Mouse (Mus musculus): ENCODE measurements around the gene Hdac7.
A peak's percentile ranks its signal among the peaks of the same experiment; 100 is the strongest.

Hdac7 gene

DNA sequence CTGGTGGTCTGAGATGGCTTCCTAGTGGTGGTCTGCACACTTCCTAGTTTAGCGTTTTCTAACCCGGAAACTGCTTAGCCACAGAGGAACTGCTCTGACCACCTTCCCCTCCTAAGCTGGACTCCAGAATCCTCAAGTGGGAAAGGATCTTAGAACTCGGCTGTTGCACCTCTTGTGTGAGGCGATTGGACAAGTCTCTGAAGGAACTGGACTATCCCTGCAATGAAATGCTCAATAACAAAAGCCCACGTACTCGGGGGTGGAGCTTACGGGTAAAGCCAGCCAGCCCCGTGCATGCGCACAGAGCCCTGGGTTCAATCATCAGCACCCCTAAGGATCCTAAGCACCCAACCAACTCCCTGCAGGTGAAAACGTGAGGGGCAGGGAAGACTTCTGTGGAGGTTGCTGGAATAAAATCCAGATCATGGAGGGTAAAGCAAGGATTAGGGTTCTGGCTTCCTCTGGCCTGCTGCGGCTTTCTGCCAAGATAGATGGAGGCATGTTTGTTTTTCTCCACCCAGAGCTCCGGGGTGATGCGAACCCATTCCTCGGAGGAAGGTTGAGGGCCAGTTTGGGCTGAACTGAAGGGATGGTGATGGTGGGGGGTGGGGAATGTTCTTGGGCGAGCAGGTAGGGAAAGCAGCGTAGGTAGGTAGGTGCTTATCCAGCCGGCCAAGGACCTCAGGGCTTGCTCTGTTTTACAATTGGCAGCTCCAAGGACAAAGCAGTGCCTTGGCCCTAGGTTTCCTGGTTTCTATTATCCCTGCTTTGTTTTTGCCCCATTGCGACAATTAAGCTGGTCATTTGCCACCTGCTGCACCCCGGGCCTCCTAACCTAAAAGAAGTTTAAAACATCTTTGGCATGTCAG is 56.3 kb downstream of the Hdac7 start:
- no peak for DNase-seq

DNA sequence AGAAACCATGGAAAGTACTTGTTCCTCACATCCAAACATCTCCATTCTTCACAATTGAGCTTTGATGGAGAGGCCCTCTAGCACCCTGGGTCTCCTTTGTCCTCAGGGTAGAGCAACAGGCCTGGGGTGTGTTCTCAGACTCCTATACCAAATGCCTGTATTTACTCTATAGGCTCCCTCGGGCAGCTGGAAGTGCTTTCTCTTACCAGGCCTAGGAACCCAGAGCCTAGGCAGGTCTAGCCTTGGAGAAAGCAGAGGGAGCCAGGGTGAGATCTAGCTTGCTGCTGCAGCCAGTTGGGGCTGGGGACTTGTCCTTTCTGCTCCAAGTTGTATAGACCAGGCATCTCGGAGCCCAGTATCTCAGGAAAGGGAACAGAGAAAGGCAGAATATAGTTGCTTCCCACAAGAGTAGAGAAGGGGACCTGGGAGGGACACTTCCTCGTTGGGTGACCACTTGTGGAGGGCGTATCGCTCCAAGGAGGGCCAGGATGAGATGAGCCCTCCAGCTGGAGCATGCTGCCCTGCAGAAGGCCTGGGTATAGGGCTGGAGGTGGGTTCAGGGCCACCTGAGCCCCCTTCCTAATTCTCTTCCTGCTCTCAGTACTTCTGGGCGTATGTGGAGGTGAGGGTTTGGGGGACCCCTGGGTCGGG is 57.0 kb downstream of the Hdac7 start:
- no peak for DNase-seq

DNA sequence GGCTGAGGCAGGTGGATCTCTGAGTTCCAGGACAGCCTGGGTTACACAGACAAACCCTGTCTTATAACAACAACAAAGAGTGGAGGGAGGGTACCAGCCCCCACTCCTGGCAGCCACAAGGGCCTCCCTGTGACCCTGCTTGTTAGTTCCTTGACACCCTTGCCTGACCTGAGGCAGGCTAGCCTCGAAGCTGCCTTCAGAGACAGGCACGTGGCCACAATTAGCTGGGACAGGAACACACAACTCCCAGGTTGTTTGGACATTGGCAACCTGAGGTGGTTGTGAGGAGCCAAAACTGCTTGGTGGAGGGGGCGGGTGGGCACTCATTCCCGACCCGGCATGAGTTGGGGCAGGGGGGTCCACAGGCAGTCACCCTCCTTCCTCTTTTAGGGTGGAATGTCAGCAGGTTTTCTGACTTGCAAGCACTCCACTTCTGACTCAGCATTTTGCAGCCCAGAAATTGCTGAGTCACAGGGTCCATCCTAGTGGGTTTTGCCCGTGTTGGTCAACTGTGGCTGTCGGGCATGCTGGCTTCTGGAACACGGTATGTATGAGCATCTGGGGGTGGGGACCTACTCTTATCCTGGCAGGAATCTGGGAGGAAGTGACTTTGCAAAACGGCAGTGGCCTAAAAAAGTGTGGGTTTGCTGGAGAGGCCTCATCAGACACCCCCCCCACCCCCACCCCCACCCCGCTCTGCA is 57.7 kb downstream of the Hdac7 start:
- peak; percentile 41 for DNase-seq

DNA sequence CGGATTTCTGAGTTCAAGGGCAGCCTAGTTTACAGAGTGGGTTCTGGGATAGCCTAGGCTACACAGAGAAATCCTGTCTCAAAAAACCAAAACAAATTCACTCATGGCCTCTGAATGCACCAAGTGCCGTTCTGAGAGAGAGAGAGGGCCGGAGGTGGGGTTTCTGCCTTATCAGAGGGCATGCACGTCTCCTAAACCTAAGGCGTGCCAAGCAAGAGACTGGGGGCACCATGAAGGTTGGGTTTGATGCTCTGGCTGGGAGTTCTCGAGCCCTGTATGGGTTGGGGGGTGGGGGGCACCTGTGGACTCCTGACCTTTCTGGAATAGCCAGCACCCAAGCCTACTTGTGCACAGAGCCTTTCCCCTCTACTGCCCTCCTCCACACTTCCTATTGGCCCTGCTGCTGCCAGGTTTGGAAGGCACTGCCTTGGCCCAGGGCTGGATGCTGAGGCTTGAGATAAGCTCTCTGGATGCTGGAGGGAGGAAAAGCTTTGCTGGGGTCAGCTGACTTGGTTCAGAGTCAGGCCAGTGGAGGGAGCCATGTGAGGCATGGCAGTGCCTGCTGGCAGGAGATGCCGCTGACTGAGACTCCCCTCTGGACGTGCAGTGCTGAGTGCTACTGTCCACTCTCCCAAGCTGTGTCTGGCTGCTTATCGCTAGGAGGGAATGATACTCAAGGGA is 58.4 kb downstream of the Hdac7 start:
- no peak for DNase-seq

DNA sequence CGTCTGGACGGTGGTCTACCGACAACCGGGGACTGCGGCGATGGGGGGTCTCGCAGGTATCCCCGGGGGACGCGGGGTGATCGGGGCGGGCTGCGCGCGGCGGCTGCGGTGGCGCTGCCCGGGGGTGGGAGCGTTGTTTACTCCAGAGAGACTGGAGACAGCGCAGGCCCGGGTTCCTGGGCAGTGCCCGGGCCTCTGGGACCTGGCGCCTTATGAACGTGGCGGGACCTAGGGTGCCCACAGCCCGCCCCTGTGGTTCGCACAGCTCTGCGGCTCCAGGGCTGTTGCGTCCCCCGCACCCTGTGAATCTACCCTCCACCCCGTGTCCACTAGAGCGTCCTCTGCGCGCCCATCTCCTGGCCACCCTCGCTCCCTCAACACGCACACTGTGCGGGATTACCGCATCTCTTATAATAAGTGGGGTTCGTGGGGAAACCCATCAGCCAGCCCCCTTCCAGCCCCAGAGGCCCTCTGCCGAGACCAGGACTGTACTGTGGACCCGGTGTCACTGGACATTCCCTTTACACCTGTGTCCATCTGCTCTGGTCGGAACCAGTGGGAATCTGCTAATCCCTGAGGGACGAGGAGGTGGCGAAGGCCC is 59.6 kb downstream of the Hdac7 start:
- no peak for DNase-seq

DNA sequence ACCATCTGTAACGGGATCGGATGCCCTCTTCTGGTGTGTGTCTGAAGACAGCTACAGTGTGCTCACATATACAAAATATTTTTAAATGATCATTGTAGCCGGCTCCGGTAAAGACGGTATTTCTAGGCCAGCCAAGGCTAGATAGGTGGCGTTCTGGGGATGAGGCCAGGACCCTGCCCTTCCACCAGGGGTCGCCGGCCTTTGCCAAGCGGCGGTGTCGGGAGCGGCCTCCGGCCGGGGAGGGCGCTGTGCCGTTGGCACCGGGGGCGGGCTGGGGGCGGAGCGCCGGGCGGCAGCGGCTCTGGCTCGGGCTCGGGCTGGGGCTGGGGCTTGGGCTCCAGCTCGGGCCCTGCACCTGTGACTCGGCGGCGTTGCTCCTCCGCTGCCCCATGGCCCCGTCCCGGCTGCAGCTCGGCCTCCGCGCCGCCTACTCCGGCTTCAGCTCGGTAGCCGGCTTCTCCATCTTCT is 60.2 kb downstream of the Hdac7 start:
- peak; percentile 92 for DNase-seq

DNA sequence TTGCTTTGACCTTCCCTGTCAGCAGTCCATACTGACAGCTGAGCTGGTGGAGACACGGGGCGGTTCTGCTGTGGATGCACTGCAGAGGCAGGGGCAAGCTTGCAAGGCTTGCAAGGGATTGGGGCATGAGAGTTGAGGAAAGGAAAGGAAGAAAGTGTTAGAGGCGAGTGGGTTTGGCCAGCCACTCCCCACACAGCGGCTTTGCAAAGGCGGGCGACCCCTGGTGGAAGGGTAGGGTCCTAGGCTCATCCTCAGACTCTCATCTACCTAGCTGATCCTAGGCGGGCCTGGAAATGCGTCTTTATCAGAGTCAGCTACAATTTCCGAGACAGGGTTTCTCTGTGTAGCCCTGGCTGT is 61.6 kb downstream of the Hdac7 start:
- peak; percentile 73 for DNase-seq

DNA sequence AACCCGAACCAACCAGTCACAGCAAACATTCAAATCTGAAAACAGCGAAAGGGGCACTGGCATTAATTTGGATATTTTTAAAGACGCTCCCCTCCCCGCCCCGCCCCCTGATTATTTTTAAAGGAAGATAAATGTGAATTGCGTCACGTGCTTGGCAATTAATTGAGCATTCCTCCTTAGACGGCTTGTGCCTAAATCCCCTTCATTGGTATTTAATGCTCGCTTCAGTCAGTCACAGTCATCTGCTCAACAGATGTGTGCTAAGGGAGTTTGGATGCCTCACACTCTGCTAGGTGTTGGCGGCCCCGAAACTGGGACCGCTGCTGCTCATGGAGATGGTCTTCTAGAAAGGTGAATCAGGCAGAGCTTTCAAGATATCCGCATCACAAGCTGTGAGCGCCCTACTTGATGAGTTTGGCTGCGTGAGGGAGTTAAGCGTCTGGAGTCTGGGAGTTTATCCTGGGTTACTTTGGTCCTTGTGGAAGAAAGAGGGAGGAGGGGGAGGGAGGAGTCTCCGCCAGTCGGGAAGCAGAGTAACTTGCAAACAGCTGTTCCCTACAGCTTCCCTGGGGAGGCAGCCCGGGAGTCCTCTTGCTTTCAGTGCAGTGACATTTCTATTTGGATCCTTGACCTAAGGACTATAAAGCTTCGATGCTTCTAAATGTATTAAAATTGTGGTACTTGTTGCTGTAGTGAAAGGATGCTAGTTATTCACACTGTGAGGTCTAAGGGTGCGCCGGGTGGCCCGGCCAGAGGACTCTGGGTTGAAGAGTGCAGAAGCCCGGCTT is 62.1 kb downstream of the Hdac7 start:
- DNase-seq: peak; percentile 45

DNA sequence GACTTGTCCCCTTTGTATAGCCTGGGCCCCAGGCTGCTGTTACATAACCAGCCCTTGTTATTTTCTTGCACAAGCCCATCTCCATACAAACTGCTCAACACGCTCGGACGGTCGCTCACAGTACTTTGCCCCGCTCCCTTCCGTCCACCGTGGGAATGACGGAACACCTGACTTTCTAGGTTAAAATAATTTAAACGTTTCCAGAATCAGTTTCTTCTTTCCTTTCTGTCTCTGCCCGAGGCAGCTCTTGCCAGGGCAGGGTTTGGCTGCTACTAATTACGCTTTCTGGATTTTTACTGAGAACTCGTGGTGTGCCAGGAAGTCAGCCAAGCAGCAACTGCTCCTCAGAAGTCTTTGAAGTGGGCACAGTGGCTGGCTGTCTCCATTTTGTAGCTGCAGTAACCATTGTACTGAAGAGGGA is 63.7 kb downstream of the Hdac7 start:
- no peak for DNase-seq

DNA sequence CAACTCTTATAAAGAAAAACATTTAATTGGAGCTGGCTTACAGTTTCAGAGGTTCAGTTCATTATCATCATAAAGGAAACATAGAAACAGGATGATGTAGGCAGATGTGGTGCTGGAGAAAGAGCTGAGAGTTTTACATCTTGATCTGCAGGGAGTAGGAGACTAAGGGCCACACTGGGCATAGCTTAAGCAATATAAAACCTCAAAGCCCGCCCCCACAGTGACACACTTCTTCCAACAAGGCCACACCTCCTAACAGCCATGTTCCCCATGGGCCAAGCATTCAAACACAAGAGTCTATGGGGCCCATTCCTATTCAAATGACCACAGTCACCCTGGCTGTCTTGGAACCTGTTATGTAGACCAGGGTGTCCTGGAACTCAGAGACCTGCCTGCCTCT is 64.7 kb downstream of the Hdac7 start:
- no peak for DNase-seq

DNA sequence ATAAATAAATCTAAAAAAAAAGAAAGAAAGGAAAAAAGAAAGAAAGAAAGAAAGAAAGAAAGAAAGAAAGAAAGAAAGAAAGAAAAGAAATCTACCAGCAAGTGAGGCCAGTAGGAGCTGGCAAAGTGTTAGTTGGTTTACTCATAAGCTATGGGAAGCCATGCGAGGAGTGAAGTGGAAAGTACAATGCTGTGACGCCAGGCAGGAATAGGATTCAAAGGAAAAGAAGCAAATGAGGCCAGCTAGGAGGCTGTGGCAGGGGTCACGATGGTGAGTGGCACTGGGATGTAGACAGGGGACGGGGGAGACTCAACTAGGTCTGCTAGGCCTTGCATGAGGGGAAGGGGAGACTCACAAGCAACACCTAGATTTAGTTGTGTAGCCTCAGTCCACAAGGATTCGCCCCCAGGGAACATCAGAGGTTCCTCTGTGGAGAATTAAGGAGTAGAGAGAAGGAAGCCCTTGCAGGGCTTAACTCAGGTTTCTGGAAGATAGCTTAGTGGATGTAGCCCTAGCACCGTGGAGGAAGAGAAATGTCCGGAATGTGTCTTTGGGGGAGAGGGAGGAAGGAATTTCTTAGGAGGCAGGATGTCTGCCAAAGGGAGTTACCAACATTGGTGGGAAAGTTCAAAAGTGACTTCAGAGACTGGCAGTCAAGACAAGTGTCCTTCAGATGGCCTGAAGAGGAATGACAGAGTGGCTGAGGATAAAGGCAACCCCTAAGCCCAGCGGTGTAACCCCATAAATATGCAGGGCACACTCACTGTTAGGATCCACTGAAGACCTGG is 65.8 kb downstream of the Hdac7 start, which contains the start of gene Slc48a1:
TSS of gene Slc48a1 (plus strand) at position 210 of the 788 bp plus-strand sequence.
- no peak for DNase-seq

DNA sequence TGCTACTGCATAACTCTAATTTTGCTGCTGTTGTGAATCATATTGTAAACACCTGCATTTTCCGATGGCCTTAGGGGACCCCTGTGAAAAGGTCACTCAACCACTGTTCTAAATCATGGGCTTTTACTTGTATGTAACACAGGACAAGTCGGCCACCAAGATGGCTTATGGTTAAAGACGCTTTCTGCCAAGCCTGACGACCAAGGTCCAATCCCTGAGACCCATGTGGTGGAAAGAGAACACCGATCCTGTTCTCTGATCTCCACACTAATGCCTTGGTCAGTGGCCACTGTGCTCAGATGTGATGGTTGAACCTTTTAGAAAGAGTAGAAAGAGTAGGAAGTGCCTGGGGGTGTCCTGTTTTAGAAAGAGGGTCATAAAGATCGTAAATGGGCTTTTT is 67.4 kb downstream of the Hdac7 start:
- no peak for DNase-seq

DNA sequence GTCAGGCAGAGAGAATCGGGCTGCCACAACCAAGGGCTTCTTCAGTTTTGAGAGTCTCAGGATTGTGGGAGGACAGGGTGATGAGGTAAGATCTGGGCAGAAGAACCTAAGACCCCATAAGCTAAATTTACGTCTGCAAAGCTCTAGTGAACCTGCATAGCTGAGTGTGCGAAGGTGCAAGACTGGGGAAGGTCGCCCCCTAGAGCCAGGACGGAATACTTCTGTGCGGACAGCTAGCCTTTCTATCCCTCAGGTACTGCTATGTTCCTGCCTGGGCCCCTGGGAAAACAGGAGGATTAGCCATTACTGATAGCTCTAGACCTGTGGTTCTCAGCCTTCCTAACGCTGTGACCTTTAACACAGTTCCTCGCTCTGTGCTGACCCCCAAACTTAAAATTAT is 67.8 kb downstream of the Hdac7 start:
- peak; percentile 75 for DNase-seq

DNA sequence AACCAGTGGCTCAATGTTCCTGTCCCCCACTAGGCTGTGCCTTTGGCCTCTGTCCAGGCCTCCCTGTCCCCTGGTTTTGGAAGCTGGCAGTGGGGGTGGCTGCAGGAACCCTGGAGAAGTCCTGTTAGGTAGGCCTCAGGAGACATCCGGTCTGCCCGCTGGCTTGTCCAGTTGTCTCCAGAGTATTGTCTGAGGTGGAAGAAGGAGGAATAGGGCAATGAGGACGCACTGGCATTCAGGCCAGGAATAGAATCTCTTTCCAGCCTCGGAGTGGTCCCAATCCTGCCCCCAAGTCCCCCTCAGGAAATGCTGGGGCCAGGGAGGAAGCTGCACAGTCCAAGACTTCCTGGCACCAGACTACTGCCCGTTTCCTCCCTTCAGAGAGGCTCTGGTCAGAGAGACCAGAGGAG is 70.3 kb downstream of the Hdac7 start:
- DNase-seq: no peak

DNA sequence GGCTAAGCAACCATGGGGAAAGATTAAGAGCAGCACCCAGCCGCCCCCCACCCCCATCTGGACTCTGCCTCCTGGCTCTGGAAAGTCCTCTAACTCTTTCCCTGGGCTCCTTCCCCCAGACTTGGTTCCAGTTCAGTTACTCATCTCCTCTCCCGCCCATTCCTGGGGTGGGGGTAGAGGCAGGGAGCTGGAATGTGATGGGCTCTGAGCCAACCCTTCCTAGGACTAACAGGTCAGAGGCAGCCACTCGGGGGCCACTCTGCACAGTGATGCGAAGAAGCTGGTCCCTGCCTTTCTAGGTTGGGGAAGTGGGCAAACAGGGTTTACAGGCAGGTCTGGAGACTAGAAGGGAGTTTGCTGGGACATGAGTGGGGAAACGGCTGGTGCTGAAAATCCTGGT is 71.2 kb downstream of the Hdac7 start:
- peak; percentile 90 for DNase-seq

DNA sequence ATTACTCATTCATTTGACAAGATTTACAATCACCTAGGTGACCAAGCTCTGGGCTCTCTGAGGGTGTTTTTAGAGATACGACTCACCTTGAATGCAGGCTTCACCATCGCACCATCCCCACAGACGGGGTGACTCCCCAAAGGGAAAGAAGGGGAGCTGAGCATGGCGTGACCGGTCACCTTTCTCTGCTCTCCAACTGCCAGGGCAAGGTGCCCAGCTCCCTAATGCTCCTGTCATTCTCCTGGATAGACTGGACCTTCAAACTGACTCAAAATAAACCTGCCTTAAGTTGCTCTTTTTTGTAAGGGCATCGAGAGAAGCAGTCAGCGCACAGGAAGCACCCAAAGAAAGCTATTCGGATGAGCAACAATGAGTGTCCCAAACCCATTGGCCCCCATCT is 74.0 kb downstream of the Hdac7 start:
- no peak for DNase-seq

DNA sequence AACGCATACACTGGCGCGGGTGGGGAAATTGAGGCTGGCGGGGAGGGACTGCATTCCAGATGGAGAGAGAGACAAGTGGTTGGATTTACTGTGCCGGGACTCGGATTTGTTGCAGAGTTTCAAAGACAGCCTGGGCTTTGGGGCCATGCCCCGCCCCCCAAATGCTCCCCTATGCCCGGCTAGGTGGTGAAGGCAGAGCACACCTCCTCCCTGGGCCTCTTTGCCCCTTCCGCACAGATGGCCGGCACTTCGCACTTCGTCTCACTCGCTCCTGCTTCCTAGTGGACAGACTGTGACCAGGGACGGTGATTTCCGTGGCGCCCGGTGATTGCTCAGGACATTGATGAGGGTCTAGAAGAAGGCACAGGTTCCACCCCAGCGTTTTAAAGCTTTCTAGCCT is 76.1 kb downstream of the Hdac7 start:
- DNase-seq: peak; percentile 55

DNA sequence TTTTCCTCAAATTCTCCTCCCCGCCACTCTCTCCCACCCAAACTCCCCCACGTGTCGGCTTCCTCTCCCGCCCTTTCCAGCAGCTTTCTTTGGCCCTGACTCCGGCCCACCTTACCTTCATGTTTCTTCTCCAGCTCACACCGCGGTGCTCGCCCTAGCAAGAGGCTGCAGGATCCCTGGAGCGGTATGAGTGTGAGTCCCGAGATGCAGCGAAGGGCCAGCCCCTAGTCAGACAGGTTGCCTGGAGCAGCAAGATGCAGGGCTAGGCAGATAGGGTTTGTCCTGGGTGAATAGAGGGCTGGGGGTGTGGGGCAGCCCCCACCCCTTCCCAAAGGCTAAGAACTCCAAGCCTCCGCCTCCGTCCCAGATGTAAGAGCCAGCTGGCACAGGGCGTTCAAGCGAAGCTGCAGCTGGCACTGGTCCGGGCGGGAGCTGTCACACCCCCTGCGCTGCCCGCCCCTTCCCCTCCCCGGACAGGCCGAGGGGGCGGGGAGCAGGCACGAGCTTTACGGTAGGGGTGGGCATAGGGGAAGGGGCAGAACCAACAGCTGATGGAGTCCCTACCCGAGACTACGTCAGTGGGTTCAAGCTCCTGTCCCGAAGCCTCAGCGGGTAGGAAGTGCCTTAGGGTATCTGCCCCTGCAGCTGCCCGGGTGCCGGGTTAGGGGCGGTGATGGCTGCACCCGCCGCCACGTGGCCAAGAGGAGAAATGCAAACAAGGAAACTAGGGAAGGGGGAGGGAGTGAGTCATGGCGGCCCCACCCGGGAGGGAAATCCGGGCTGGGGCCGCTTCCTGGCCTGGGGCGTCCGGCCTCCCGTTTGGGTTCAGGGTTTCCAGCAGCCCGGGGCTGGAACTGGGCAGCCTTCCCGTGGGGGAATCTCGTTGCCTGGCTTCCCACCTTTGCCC is 76.8 kb downstream of the Hdac7 start, which contains the start of gene Rapgef3:
TSS of gene Rapgef3 (minus strand) at position 693 of the 907 bp plus-strand sequence.
- DNase-seq: peak; percentile 88

DNA sequence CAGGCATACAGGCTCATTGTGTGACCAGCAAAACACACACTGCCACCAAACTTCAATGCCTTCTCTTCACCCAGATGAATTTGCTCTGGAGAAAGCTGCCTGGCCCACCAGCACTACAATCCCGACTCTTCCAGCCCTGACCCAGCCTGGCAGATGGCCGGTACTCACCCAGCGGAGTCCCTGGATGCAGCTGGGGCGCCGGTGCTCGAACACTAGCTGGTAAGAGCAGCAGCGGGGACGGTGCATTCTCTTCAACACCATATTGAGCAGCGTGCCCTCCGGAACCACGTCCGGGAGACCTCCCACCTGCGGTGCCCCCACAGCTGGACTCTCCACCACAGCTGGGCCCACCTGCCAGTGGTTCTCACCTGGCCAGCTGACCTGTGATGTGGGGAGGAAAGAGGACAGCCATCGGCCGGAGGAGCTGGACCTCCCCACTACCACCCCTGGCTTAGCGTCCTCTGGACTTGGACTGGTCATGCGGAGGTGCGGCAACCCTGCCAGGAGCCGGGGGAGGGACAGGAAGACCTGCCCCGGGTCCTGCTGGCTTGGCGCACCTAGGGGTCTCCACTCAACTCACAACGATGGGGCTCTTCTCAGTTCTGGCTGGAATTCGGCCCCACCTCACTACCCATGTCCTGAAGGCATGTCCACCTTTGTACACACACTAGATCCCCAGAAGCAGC is 77.6 kb downstream of the Hdac7 start:
- DNase-seq: no peak
